Mouse (Mus musculus) G1E (cell line): ENCODE measurements around the gene 4931428F04Rik.

ENCODE experiments used
- CTCF ChIP-seq: IDR thresholded peaks from 2 replicates; pipeline ENCODE4 v1.5.1; 2012; ENCODE audit warnings: low read depth, low read length, inconsistent platforms, mixed read lengths
- GATA1 ChIP-seq: IDR thresholded peaks from 2 replicates; pipeline ENCODE4 v1.6.1; 2012; ENCODE audit warnings: borderline replicate concordance, low read length, inconsistent platforms, mixed read lengths
- TAL1 ChIP-seq: conservative IDR thresholded peaks from 2 replicates; pipeline ENCODE4 v1.6.1; 2012; ENCODE audit warnings: low read depth, low read length, inconsistent platforms, mixed read lengths

- TF ChIP-seq CTCF: no peak
- no peak for TF ChIP-seq TAL1
- TF ChIP-seq GATA1: no peak
These were observed 23.3 kb upstream of the 4931428F04Rik start for GRCm38 (mm10) chr8:105312891-105313481.
